Mouse (Mus musculus) naive thymus-derived CD4-positive, alpha-beta T cell, adult 2 months (primary cell): ENCODE data around the gene Gm2237.
A peak's percentile ranks its signal among the peaks of the same experiment; 100 is the strongest.
"Not testable (repeated sequence)": the region's sequence is repeated elsewhere in the genome, so short reads cannot be mapped to it uniquely, and the experiment has no call there.

ENCODE experiments used
- DNase-seq: peaks from one replicate; pipeline ENCODE4 v3.0.0-alpha.2; 2011; ENCODE audit warnings: low read depth

The Gm2237 gene

DNA sequence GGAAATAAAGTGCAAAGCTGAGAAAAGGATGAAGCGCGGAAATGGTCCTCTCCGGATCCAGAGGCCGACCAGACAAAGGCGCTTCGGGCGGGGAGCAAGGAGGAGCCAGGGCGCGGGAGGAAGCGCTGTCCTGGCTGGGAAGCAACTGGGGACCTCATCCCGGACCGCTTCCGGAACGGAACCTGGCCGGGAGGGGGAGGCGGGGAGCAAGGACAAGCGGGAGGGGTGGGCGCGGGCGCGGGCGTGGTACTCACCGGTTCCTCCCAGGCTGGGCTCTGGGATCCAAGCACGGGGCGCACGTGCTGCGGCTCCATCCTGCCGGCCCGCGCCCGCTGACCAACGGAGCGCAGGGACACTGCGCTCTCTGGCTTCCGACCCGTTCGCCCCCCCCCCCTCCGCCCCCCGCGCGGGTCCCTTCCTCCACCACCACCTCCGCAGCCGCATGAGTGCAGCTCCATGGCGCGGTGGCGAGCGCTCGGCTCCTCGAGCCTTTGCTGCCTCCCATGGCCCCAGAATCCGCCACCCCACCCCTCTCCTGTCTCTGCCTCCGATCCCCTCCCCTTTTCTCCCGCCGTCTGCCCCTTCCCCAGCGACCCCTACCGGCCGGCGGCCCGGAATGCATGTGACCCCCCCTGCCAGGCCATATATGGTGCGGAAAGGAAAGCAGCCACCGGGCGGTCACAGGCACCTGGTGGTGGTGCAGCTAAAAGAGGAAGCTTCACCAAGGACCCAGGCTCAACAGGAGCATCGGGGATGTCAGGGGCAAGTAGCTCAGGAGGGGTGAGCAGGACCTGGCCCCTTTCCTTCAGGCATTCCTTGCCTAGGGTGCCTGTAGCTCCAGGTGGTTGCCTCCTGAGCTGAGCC is at the start of gene Gm2237:
TSS of gene Gm2237 (minus strand) at position 332 of the 864 bp plus-strand sequence.
- DNase-seq = peak; percentile 3

DNA sequence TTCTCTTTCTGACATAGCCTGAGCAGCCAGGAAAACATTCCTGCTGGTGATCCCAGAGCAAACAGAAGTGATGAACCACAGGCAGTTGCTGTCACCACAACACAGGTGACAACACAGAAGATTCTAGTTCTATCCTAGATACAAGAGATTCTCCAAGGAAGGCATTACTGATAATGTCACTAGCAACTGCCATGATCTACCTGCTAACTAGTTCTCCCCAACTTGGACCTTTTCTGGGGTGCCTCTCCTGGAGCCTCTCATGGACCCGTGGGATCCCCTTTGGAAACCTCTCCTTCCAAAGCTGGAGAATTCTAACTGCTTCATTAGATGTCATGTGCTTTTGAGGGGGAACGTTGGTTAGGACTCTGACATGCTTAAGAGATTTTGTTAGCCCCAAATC is 17.5 kb upstream of the Gm2237 start, which contains the start of gene Gm5458:
TSS of gene Gm5458 (minus strand) at position 101 of the 400 bp plus-strand sequence.
- DNase-seq = not testable (repeated sequence)

DNA sequence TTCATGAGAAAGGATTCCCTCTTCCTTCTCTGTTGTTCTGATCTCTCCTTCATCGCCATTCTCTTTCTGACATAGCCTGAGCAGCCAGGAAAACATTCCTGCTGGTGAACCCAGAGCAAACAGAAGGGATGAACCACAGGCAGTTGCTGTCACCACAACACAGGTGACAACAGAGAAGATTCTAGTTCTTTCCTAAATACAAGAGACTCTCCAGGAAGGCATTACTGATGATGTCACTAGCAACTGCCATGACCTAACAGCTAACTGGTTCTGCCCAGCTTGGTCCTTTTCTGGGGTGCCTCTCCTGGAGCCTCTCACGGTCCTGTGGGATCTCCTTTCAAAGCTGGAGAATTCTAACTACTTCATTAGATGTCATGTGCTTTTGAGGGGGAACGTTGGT is 35.1 kb downstream of the Gm2237 start, which contains the start of gene Gm2244:
TSS of gene Gm2244 (minus strand) at position 101 of the 400 bp plus-strand sequence.
- not testable (repeated sequence) for DNase-seq
